Mouse (Mus musculus): ENCODE measurements around the gene Napa. TPM values are rescaled to one million over a fixed set of nuclear protein-coding genes. Genes with fewer than 3 reads are reported as not detected.
A peak's percentile ranks its signal among the peaks of the same experiment; 100 is the strongest.

The Napa gene
- 100 to 1,000 TPM; 241 to 246 TPM for total RNA-seq (2021)
- long read RNA-seq, experiment 1, transcript Napa-201 (11 exons, 2,517 nt) = major isoform, 525 of 580 reads
- long read RNA-seq, experiment 1, partial matches to known transcripts = 15 of 580 reads
- long read RNA-seq, experiment 1, other reads (novel, unspliced or antisense) = 37 of 580 reads
- long read RNA-seq, experiment 2, transcript Napa-201 (11 exons, 2,517 nt) = major isoform, 438 of 497 reads
- long read RNA-seq, experiment 2, partial matches to known transcripts = 9 of 497 reads
- long read RNA-seq, experiment 2, other reads (novel, unspliced or antisense) = 45 of 497 reads

GRCm38 (mm10) chr7:16098021-16099017 is at the start of gene Napa:
TSS of gene Napa (plus strand) at chr7:16098458.
- DNase-seq (ENCODE audit: low spot score in 2 of 2) = peak; percentile 99 to 100
- intact Hi-C loops (cut with DNase I) = loop anchor here (2.0 to 10.0 kb wide), 2 partner anchors 54 to 156 kb away; partner anchors contain the start of gene C5ar1

- peak in 1 of 2 experiments; percentile 24 for DNase-seq (ENCODE audit: low spot score in 2 of 2)
Observed at GRCm38 (mm10) chr7:16048675-16049575, 49.3 kb upstream of the Napa start.

GRCm38 (mm10) chr7:16049576-16049915 is 48.7 kb upstream of the Napa start:
- intact Hi-C loops (cut with DNase I) = no loop called here
- DNase-seq (ENCODE audit: low spot score in 2 of 2) = no peak

More at GRCm38 (mm10) chr7:16048675-16049575, 49.3 kb upstream of the Napa start:
- intact Hi-C loops (cut with DNase I) = no loop called here

GRCm38 (mm10) chr7:16050600-16050999 is 47.7 kb upstream of the Napa start:
- DNase-seq (ENCODE audit: low spot score in 2 of 2) = no peak
- intact Hi-C loops (cut with DNase I) = no loop called here

GRCm38 (mm10) chr7:16051883-16052595 is 46.2 kb upstream of the Napa start:
- intact Hi-C loops (cut with DNase I) = loop anchor here (2.0 kb wide), 1 partner anchor 69 kb away; no protein-coding TSS in a partner anchor
- DNase-seq (ENCODE audit: low spot score in 2 of 2) = peak; percentile 80

GRCm38 (mm10) chr7:16052684-16053083 is 45.6 kb upstream of the Napa start:
- intact Hi-C loops (cut with DNase I) = loop anchor here (2.0 kb wide), 1 partner anchor 70 kb away; no protein-coding TSS in a partner anchor
- DNase-seq (ENCODE audit: low spot score in 2 of 2) = peak; percentile 94 to 97

- DNase-seq (ENCODE audit: low spot score in 2 of 2) = no peak
- intact Hi-C loops (cut with DNase I) = loop anchor here (2.0 kb wide), 1 partner anchor 70 kb away; no protein-coding TSS in a partner anchor
Observed at GRCm38 (mm10) chr7:16053105-16053504, 45.2 kb upstream of the Napa start.

- no peak for DNase-seq (ENCODE audit: low spot score in 2 of 2)
- intact Hi-C loops (cut with DNase I) = loop anchor here (5.0 kb wide), 2 partner anchors 37 to 97 kb away; no protein-coding TSS in a partner anchor
Observed at GRCm38 (mm10) chr7:16054966-16055365, 43.3 kb upstream of the Napa start.

GRCm38 (mm10) chr7:16055665-16056064 is 42.6 kb upstream of the Napa start:
- intact Hi-C loops (cut with DNase I) = loop anchor here (5.0 kb wide), 2 partner anchors 37 to 97 kb away; no protein-coding TSS in a partner anchor
- no peak for DNase-seq (ENCODE audit: low spot score in 2 of 2)

GRCm38 (mm10) chr7:16056459-16057135 is 41.7 kb upstream of the Napa start:
- intact Hi-C loops (cut with DNase I) = loop anchor here (5.0 kb wide), 2 partner anchors 36 to 96 kb away; no protein-coding TSS in a partner anchor
- DNase-seq (ENCODE audit: low spot score in 2 of 2) = peak; percentile 64 to 73

- intact Hi-C loops (cut with DNase I) = loop anchor here (5.0 kb wide), 2 partner anchors 35 to 95 kb away; no protein-coding TSS in a partner anchor
- no peak for DNase-seq (ENCODE audit: low spot score in 2 of 2)
Observed at GRCm38 (mm10) chr7:16057136-16057534, 41.1 kb upstream of the Napa start.

- intact Hi-C loops (cut with DNase I) = no loop called here
- DNase-seq (ENCODE audit: low spot score in 2 of 2) = no peak
Observed at GRCm38 (mm10) chr7:16061219-16062098, 36.8 kb upstream of the Napa start, which contains the start of gene Zfp541. TSS of gene Zfp541 (plus strand) at chr7:16061814.

- DNase-seq (ENCODE audit: low spot score in 2 of 2) = no peak
- intact Hi-C loops (cut with DNase I) = no loop called here
Observed at GRCm38 (mm10) chr7:16062099-16062420, 36.2 kb upstream of the Napa start.

GRCm38 (mm10) chr7:16063490-16063889 is 34.8 kb upstream of the Napa start:
- intact Hi-C loops (cut with DNase I) = no loop called here

GRCm38 (mm10) chr7:16070846-16071245 is 27.4 kb upstream of the Napa start:
- intact Hi-C loops (cut with DNase I) = no loop called here
- DNase-seq (ENCODE audit: low spot score in 2 of 2) = no peak

More at GRCm38 (mm10) chr7:16063490-16063889, 34.8 kb upstream of the Napa start:
- DNase-seq (ENCODE audit: low spot score in 2 of 2) = no peak

GRCm38 (mm10) chr7:16071906-16072305 is 26.4 kb upstream of the Napa start:
- intact Hi-C loops (cut with DNase I) = no loop called here
- no peak for DNase-seq (ENCODE audit: low spot score in 2 of 2)

- intact Hi-C loops (cut with DNase I) = no loop called here
- DNase-seq (ENCODE audit: low spot score in 2 of 2) = no peak
Observed at GRCm38 (mm10) chr7:16079947-16080346, 18.3 kb upstream of the Napa start.
